Mouse (Mus musculus) MEL (cell line): ENCODE results near the gene Rdh8. TPM values are rescaled to one million over a fixed set of nuclear protein-coding genes. Genes with fewer than 3 reads are reported as not detected.

Source experiments
- DNase-seq: peaks from one replicate; pipeline ENCODE4 v3.0.0; 2011; ENCODE audit warnings: low read depth, low spot score
- H3K27ac ChIP-seq: 2 replicates; pipeline ENCODE4 v1.5.1; 2012; ENCODE audit warnings: low read depth, mild to moderate bottlenecking, control low read depth, low read length, moderate library complexity; ENCODE audit not compliant: control insufficient read depth
- H3K27me3 ChIP-seq, 2 experiments: fragments of 150-350 bp in 1 of 2; sonication (generic) in 1 of 2; 2 replicates each; pipeline ENCODE4 v1.6.1; 2012; ENCODE audit warnings: low read length in 2 of 2, mild to moderate bottlenecking in 2 of 2, improper control_type of control experiment in 1 of 2, moderate library complexity in 1 of 2; ENCODE audit not compliant: insufficient read depth in 2 of 2, control insufficient read depth in 1 of 2
- H3K36me3 ChIP-seq, 2 experiments: 2 replicates each; pipeline ENCODE4 v1.6.1; 2012 to 2014; ENCODE audit warnings: low read length in 2 of 2, improper control_type of control experiment in 1 of 2, inconsistent platforms in 1 of 2, mild to moderate bottlenecking in 1 of 2; ENCODE audit not compliant: insufficient read depth in 2 of 2, control insufficient read depth in 1 of 2
- H3K4me1 ChIP-seq, 2 experiments: fragments of 150-350 bp in 1 of 2; sonication (generic) in 1 of 2; 2 replicates each; pipeline ENCODE4 v1.6.1; 2012; ENCODE audit warnings: low read length in 2 of 2, improper control_type of control experiment in 1 of 2, mild to moderate bottlenecking in 1 of 2; ENCODE audit not compliant: insufficient read depth in 2 of 2, control insufficient read depth in 1 of 2
- H3K4me3 ChIP-seq, 2 experiments: fragments of 150-350 bp in 1 of 2; sonication (generic) in 1 of 2; 2 replicates each; pipeline ENCODE4 v1.5.1; 2012; ENCODE audit warnings: low read depth in 2 of 2, low read length in 2 of 2, mild to moderate bottlenecking in 2 of 2, moderate library complexity in 2 of 2, control low read depth in 1 of 2, improper control_type of control experiment in 1 of 2; ENCODE audit not compliant: control insufficient read depth in 1 of 2, insufficient read depth in 1 of 2
- H3K79me2 ChIP-seq: 2 replicates; pipeline ENCODE4 v1.6.1; 2012; ENCODE audit warnings: mild to moderate bottlenecking, low read length, moderate library complexity; ENCODE audit not compliant: control insufficient read depth, poor library complexity, insufficient read depth
- H3K9ac ChIP-seq: 2 replicates; pipeline ENCODE4 v1.6.1; 2012; ENCODE audit warnings: low read depth, mild to moderate bottlenecking, control low read depth, low read length, moderate library complexity; ENCODE audit not compliant: control insufficient read depth, poor library complexity, severe bottlenecking
- H3K9me3 ChIP-seq: fragments of 150-350 bp; sonication (generic); replicated peaks from 2 replicates; pipeline ENCODE4 v1.6.1; 2012; ENCODE audit warnings: mild to moderate bottlenecking, low read length, improper control_type of control experiment, moderate library complexity; ENCODE audit not compliant: insufficient read depth
- CHD2 ChIP-seq: IDR thresholded peaks from 2 replicates; pipeline ENCODE4 v1.6.1; 2011; ENCODE audit warnings: low read length, improper control_type of control experiment
- CTCF ChIP-seq, 3 experiments: IDR thresholded peaks in 2 of 3; conservative IDR thresholded peaks in 1 of 3; 2 replicates each; pipeline ENCODE4 v1.5.1; 2011 to 2012; ENCODE audit warnings: low read length in 3 of 3, low read depth in 2 of 3, mild to moderate bottlenecking in 2 of 3, improper control_type of control experiment in 1 of 3, inconsistent platforms in 1 of 3, mixed read lengths in 1 of 3, moderate library complexity in 1 of 3; ENCODE audit not compliant: control insufficient read depth in 1 of 3, insufficient read depth in 1 of 3, poor library complexity in 1 of 3, severe bottlenecking in 1 of 3
- ETS1 ChIP-seq: IDR thresholded peaks from 2 replicates; pipeline ENCODE4 v1.6.1; 2012; ENCODE audit warnings: low read depth, mild to moderate bottlenecking, inconsistent platforms, low read length, improper control_type of control experiment, moderate library complexity
- GABPA ChIP-seq: IDR thresholded peaks from 2 replicates; pipeline ENCODE4 v1.6.1; 2012; ENCODE audit warnings: low read depth, mild to moderate bottlenecking, inconsistent platforms, low read length, improper control_type of control experiment, moderate library complexity
- GATA1 ChIP-seq: IDR thresholded peaks from 2 replicates; pipeline ENCODE4 v1.6.1; 2011; ENCODE audit warnings: low read depth, low read length, improper control_type of control experiment
- JUND ChIP-seq: IDR thresholded peaks from 2 replicates; pipeline ENCODE4 v1.6.1; 2011; ENCODE audit warnings: low read depth, mild to moderate bottlenecking, improper control_type of control experiment, low read length
- MAFK ChIP-seq: IDR thresholded peaks from 2 replicates; pipeline ENCODE4 v1.6.1; 2011; ENCODE audit warnings: low read depth, mild to moderate bottlenecking, low read length, improper control_type of control experiment, borderline replicate concordance
- MYC ChIP-seq: IDR thresholded peaks from 2 replicates; pipeline ENCODE4 v1.6.1; 2011; ENCODE audit warnings: low read depth, mild to moderate bottlenecking, low read length, improper control_type of control experiment, moderate library complexity
- NRF1 ChIP-seq: IDR thresholded peaks from 2 replicates; pipeline ENCODE4 v1.6.1; 2014; ENCODE audit warnings: low read depth, mild to moderate bottlenecking, inconsistent platforms, low read length, improper control_type of control experiment, moderate library complexity; ENCODE audit not compliant: poor library complexity, insufficient read depth, severe bottlenecking
- RCOR1 ChIP-seq: IDR thresholded peaks from 2 replicates; pipeline ENCODE4 v1.6.1; 2012; ENCODE audit warnings: low read depth, mild to moderate bottlenecking, inconsistent platforms, low read length, improper control_type of control experiment
- TAL1 ChIP-seq: IDR thresholded peaks from 2 replicates; pipeline ENCODE4 v1.6.1; 2012; ENCODE audit warnings: mild to moderate bottlenecking, inconsistent platforms, low read length, moderate library complexity, mixed read lengths
- TBP ChIP-seq: IDR thresholded peaks from 2 replicates; pipeline ENCODE4 v1.8.0; 2011; ENCODE audit warnings: low read depth, low read length, improper control_type of control experiment
- TCF12 ChIP-seq: IDR thresholded peaks from 2 replicates; pipeline ENCODE4 v1.6.1; 2014; ENCODE audit warnings: low read depth, mild to moderate bottlenecking, inconsistent platforms, low read length, improper control_type of control experiment, moderate library complexity
- UBTF ChIP-seq: IDR thresholded peaks from 2 replicates; pipeline ENCODE4 v1.6.1; 2012; ENCODE audit warnings: low read depth, mild to moderate bottlenecking, inconsistent platforms, low read length, improper control_type of control experiment, moderate library complexity, borderline replicate concordance; ENCODE audit not compliant: insufficient read depth
- USF2 ChIP-seq, 2 experiments: IDR thresholded peaks; 2 replicates each; pipeline ENCODE4 v1.6.1; 2011 to 2012; ENCODE audit warnings: improper control_type of control experiment in 2 of 2, low read length in 2 of 2, borderline replicate concordance in 1 of 2, inconsistent platforms in 1 of 2, low read depth in 1 of 2, mild to moderate bottlenecking in 1 of 2; ENCODE audit not compliant: insufficient read depth in 1 of 2
- ZMIZ1 ChIP-seq: IDR thresholded peaks from 2 replicates; pipeline ENCODE4 v1.6.1; 2012; ENCODE audit warnings: low read depth, mild to moderate bottlenecking, inconsistent platforms, low read length, improper control_type of control experiment, moderate library complexity
- ZNF384 ChIP-seq: IDR thresholded peaks from 2 replicates; pipeline ENCODE4 v1.6.1; 2012; ENCODE audit warnings: low read depth, mild to moderate bottlenecking, inconsistent platforms, low read length, improper control_type of control experiment
- polyA plus RNA-seq, 2 experiments: library from polyadenylated mRNA; stranded (reverse) in 1 of 2; unstranded in 1 of 2; fragments of >175 nt in 1 of 2; fragments of >200 nt in 1 of 2; gene quantifications; 2 replicates each; pipeline versions ENCODE4 v1.2.1 to v1.2.4; 2012; ENCODE audit warnings: low replicate concordance in 2 of 2, low read depth in 1 of 2; ENCODE audit not compliant: insufficient read length in 2 of 2, insufficient read depth in 1 of 2, missing spikeins in 1 of 2
- total RNA-seq: library from RNA; depleted of rRNA; stranded (reverse); fragments of 300-350 nt; gene quantifications from 2 replicates; pipeline ENCODE4 v1.2.3, GENCODE M21; 2012

The Rdh8 gene
- total and polyA plus RNA-seq, 3 experiments, result not detected

DNA sequence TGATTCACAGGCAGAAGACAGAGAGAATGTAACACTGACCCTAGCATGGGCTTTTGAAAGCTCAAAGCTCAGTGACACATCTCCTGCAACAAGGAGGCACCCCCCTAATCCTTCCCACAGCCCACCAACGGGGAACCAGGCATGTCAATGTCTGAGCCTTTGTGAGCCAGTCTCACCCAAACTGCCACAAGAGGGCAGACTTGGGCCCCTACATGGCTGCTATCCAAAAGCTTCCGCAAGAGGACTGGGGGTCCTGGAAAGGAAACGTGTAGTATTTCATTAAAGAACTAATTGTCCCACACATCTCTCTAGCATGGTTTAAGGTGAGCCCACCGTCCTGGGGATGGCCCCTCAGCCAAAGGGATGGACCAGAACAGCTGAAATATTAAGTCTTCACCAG, 43.5 kb downstream of the Rdh8 start:
- Histone ChIP-seq H3K9me3 (no peaks in the 10 kb centered on the region), H3K27ac (no peak overlapping the region), H3K36me3 (peaks cover 0 to 6% of the 10 kb centered on the region in 2 experiments; a peak in 2 of 4 replicates), H3K4me1 (peaks cover 0 to 7% of the 10 kb centered on the region in 2 experiments; a peak in 3 of 4 replicates), H3K79me2 (no peaks in the 10 kb centered on the region), H3K4me3 (no peak overlapping the region), H3K9ac (no peak overlapping the region), H3K27me3 (peaks cover 0 to 8% of the 10 kb centered on the region in 2 experiments; a peak in 2 of 4 replicates)
- DNase-seq, result peak; percentile 90
- TF ChIP-seq JUND (no peak), CTCF (IDR thresholded peaks at IDR 0.05 in 2 of 3, conservative IDR thresholded peaks at IDR 0.05 in 1 of 3; ENCODE audit: control insufficient read depth in 1 of 3, insufficient read depth in 1 of 3, low read depth in 2 of 3, low read length in 3 of 3, poor library complexity in 1 of 3, severe bottlenecking in 1 of 3) (peak in 2 of 3 experiments; percentile 99 to 100; a peak in 4 of 6 replicates)

DNA sequence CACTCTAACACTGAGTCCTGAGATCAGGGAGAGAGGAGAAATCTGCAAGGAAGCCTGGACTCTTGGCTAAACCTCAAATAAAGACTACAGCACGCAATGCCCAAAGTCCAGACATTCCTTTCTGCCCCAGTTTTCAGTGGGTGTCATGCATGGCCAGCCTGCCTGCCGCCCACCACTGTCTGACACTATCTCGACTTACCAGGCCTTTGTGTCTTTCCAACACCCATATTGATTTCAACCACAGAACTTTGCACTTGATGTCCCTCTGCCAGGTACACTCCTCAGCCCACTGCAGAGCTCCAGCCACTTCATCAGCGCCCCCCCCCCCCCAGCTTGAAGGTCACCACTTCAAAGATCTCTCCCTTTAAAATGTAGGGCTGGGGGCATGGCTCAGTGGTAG, 43.9 kb downstream of the Rdh8 start:
- TF ChIP-seq TAL1, result peak; percentile 82
- TF ChIP-seq TCF12, result no peak
- TF ChIP-seq USF2 (IDR thresholded peaks at IDR 0.05; ENCODE audit: borderline replicate concordance in 1 of 2, insufficient read depth in 1 of 2, low read depth in 1 of 2, low read length in 2 of 2), result no peak
- H3K27me3 ChIP-seq, result peaks cover 0 to 8% of the 10 kb centered on the region in 2 experiments; a peak in 2 of 4 replicates
- no peaks in the 10 kb centered on the region for H3K79me2 ChIP-seq
- H3K36me3 ChIP-seq, result peaks cover 0 to 6% of the 10 kb centered on the region in 2 experiments; a peak in 2 of 4 replicates
- no peak overlapping the region for H3K4me3 ChIP-seq
- H3K9ac ChIP-seq, result no peak overlapping the region
- peak; percentile 65 for DNase-seq
- no peaks in the 10 kb centered on the region for H3K9me3 ChIP-seq
- peaks cover 0 to 7% of the 10 kb centered on the region in 2 experiments; a peak in 3 of 4 replicates for H3K4me1 ChIP-seq
- no peak overlapping the region for H3K27ac ChIP-seq

DNA sequence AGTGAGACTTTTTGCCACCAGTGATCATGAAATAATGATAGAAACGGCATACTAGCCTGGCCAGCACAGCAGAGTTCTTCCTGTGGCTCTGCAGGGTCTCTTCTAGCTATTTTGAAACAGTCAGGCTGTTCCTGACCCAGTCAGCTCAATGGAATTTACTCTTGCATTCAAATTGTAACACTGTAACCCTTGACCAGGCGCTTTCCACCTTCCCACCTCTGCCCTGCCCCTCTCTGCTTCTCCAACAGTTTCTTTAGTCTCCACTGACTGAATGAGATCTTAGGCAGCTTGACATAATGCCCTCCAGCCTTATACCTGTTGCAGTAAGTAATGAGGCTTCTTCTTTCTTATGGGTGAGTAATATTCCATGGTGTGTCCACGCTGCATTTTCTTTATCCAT, 48.6 kb downstream of the Rdh8 start:
- TF ChIP-seq NRF1 (no peak), ZNF384 (no peak), UBTF (no peak), GATA1 (no peak), CHD2 (no peak), RCOR1 (no peak), MYC (no peak), GABPA (no peak), ETS1 (no peak), TBP (no peak), MAFK (no peak), ZMIZ1 (no peak)
- peaks cover 1 to 2% of the 10 kb centered on the region in 2 experiments; a peak in 1 of 4 replicates for H3K27me3 ChIP-seq
- H3K9ac ChIP-seq, result no peak overlapping the region

More for the DNA sequence above, 48.6 kb downstream of the Rdh8 start:
- H3K9me3 ChIP-seq, result no peaks in the 10 kb centered on the region
- H3K79me2 ChIP-seq, result peaks cover 13% of the 10 kb centered on the region
- H3K4me3 ChIP-seq, result no peak overlapping the region
- no peak for DNase-seq
- H3K4me1 ChIP-seq, result peaks cover 9 to 31% of the 10 kb centered on the region in 2 experiments
- H3K27ac ChIP-seq, result no peak overlapping the region
- peaks cover 17 to 24% of the 10 kb centered on the region in 2 experiments for H3K36me3 ChIP-seq
